Mouse (Mus musculus): ENCODE results near the gene B230104I21Rik. TPM values are rescaled to one million over a fixed set of nuclear protein-coding genes. Genes with fewer than 3 reads are reported as not detected.

Gene B230104I21Rik
- polyA plus RNA-seq (2015; fragmentation: Nextera tagmentation; extraction: Ambion mirVana): 0.20 TPM in 1 of 2 replicates, not detected in the other

DNA sequence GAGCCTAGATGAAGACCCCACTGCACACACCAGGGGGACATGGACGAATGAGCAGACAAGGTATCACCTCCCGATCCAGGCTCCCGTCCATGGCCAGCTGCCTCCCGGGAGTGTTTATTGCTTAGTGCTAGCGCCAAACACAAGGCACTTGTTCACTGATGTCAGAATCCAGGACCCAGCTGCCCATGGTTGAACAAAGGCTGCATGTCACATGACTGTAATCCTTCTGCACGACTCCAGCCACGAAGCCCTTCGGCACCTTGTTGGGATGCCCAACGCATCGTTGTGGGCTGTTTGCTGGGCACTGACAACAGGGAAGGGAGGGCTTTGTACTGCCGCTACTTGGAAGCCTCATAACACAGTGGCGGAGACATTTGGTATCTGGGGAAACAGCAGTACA, at the start of gene B230104I21Rik:
Gene B230104I21Rik (plus strand): TSS at position 367 of the 400 bp plus-strand sequence.
- ATAC-seq (replicated peaks): peak; percentile 45; the same call in 1 of the 2 replicates
- H3K4me2 ChIP-seq (replicated peaks): 0 out of 2 replicates have a peak within 1 kb of the TSS, but pooled peaks have one; percentile 1
- H3K9ac ChIP-seq (replicated peaks): no peak within 1 kb of the TSS
- peak within 1 kb of the TSS; percentile 0; the same call in 1 of the 2 replicates for H3K4me3 ChIP-seq
- H3K9me3 ChIP-seq: no peaks in the 10 kb centered on the region
- peaks cover 21% of the 10 kb centered on the region for H3K4me1 ChIP-seq
- 26% methylated on average over 12 of the region's 12 CpGs for WGBS
- no peaks in the 10 kb centered on the region for H3K36me3 ChIP-seq
- H3K27ac ChIP-seq (replicated peaks): peak within 1 kb of the TSS; percentile 37
- no peaks in the 10 kb centered on the region for H3K27me3 ChIP-seq

DNA sequence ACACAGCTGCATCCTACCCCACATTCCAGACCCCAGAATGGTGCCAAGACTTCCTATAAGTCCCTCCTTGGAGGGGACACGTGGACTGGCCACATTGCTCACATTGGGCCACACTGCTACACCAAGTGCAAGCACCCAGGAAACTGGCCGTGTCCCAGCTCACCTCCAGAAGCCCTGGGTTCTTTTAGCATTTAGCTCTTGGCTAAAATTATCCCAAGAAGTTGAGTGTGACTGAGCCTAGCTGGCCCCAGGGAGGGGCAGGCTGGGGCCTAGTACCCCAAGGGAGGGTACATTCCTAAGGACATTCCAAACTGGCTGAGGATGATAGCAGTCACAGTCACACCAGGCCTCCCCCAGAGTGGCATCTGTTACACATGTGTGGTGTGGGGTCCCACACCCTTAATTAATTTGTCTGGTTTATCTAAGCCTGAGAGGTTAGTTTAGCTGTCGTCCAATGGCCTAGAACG, 42.2 kb upstream of the B230104I21Rik start:
- no peak for ATAC-seq (replicated peaks)
- Histone ChIP-seq H3K9ac (replicated peaks) (no peak overlapping the region), H3K4me1 (no peaks in the 10 kb centered on the region), H3K27ac (replicated peaks) (no peak overlapping the region), H3K36me3 (no peaks in the 10 kb centered on the region), H3K27me3 (peaks cover 5% of the 10 kb centered on the region; the same call in 1 of the 2 replicates), H3K4me3 (no peak overlapping the region), H3K9me3 (no peaks in the 10 kb centered on the region), H3K4me2 (replicated peaks) (no peak overlapping the region)
- 72% methylated on average over 4 of the region's 4 CpGs for WGBS

DNA sequence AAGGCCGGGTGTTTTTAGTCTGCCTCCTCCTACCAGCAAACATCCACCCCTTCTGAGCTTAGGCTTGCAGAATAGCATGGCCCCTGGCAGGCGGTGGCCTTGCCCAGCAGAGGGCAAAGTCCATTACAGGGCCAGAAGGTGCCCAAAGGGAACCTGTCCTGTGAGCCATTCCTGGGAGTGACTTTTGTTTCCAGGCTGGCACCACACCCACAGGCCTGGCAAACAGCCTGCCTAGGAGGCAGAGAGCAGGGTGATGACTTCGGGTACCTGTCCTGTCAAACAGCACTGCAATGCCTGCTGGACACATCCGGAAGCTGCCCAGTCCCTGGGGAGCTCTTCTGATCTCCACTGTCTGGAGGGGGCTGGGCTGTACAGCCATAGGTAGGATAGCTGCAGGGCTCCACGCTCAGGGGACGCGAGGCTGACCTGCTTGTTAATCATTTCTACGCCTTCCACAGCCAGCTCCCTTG, 41.6 kb upstream of the B230104I21Rik start:
- Histone ChIP-seq H3K9me3 (no peaks in the 10 kb centered on the region), H3K4me3 (no peak overlapping the region), H3K27ac (replicated peaks) (no peak overlapping the region), H3K4me1 (no peaks in the 10 kb centered on the region), H3K36me3 (no peaks in the 10 kb centered on the region), H3K27me3 (peaks cover 10% of the 10 kb centered on the region), H3K4me2 (replicated peaks) (no peak overlapping the region), H3K9ac (replicated peaks) (no peak overlapping the region)
- ATAC-seq (replicated peaks): no peak
- 71% methylated on average over 8 of the region's 8 CpGs for WGBS

DNA sequence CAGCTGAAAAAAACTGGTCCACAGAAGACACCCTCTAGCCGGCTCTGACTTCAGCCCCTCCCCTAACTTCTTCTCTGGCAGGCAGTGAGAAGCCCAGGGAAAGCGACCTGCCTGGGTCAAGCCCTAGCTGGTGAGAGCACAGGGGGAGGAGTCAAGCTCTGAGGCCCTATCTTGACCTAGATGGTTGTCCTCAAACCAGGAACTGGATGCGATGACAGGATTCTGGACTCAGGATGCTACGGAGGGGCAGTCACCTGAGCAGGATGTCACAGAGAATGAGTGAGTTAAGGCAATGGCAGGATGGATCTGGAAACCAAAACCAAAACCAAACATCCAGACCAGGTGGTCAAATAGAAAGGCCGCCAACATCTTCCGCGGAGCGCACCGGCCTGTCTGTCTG, 38.2 kb upstream of the B230104I21Rik start:
- peaks cover 10% of the 10 kb centered on the region for H3K4me1 ChIP-seq
- peaks cover 32% of the 10 kb centered on the region for H3K27me3 ChIP-seq
- ATAC-seq (replicated peaks): no peak
- WGBS: 34% methylated on average over 9 of the region's 9 CpGs
- H3K27ac ChIP-seq (replicated peaks): no peak overlapping the region
- H3K36me3 ChIP-seq: no peaks in the 10 kb centered on the region
- H3K4me2 ChIP-seq (replicated peaks): no peak overlapping the region
- no peak overlapping the region for H3K4me3 ChIP-seq
- H3K9me3 ChIP-seq: no peaks in the 10 kb centered on the region
- H3K9ac ChIP-seq (replicated peaks): no peak overlapping the region

DNA sequence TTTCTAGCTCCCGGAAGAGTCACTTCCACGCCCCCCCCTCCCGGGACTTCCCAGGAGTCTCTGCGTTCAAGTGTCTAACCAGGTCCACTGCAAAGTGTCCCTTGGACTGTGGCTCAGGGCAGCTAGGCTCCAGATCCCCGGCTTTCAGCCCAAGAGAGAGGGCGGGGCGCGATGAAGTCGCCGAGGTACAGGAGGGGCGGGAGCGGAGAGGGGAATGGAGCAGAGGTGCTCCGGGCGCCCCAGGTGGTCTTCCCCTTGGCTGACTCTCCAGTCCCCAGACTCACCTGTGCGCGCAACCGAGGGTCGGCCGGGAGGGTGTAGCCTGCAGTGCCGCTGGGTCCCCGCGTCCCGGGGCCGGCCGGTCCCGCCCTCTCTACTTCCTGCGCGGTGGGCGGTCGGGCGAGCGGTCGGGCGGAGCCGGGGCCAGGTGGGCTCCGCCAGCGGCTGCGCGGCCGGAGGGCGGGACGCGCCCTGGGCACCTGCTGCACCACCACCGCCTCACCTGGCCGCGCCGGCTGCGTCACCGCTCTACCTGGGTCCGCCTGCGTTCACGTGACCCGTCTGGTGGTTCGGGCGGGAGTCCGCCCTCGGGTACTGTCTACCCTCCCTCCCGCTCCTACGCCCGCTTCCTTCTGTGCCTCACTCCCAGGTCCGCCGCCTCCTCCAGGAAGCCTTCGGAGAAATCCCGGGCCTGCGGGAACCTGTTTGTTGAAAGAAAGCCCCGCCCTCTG, 36.2 kb upstream of the B230104I21Rik start:
- H3K9me3 ChIP-seq: no peaks in the 10 kb centered on the region
- peaks cover 10% of the 10 kb centered on the region for H3K4me1 ChIP-seq
- H3K27me3 ChIP-seq: peaks cover 32% of the 10 kb centered on the region
- no peak overlapping the region for H3K27ac ChIP-seq (replicated peaks)
- H3K36me3 ChIP-seq: no peaks in the 10 kb centered on the region
- H3K4me2 ChIP-seq (replicated peaks): peak overlapping the region; percentile 75
- ATAC-seq (replicated peaks): no peak
- H3K4me3 ChIP-seq: peak overlapping the region; percentile 44
- H3K9ac ChIP-seq (replicated peaks): 0 out of 2 replicates have a peak overlapping the region, but pooled peaks have one; percentile 30
- under 1% methylated on average over 61 of the region's 66 CpGs for WGBS

DNA sequence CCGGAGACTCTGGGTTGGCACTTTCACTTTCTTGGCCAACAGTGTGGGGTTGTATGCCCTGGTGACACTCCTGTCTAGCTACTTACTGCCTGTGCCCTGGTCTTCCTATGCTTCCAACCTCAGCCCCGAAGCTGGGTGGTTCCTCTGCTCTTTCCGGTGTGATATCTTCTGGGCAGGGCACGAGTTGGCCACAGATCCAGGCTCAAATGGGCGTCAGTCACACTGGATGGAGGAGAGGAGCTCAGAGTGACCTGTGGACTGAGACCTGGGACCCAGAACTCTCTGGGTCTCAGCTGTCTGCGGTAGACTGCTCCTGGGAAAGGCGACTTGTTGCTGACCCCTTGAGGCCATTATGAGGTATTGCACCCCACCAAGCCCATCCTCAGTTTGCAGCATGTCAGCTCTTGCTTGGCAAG, 34.5 kb upstream of the B230104I21Rik start, which contains the start of gene Arhgef16:
Gene Arhgef16 (minus strand): TSS at position 211 of the 416 bp plus-strand sequence.
- peaks cover 10% of the 10 kb centered on the region for H3K4me1 ChIP-seq
- H3K27me3 ChIP-seq: peaks cover 32% of the 10 kb centered on the region
- WGBS: 32% methylated on average over 7 of the region's 7 CpGs
- no peak within 1 kb of the TSS for H3K9ac ChIP-seq (replicated peaks)
- no peak within 1 kb of the TSS for H3K27ac ChIP-seq (replicated peaks)
- H3K4me2 ChIP-seq (replicated peaks): no peak within 1 kb of the TSS
- H3K9me3 ChIP-seq: no peaks in the 10 kb centered on the region
- H3K36me3 ChIP-seq: no peaks in the 10 kb centered on the region
- no peak; the same call in 1 of the 2 replicates for ATAC-seq (replicated peaks)
- H3K4me3 ChIP-seq: no peak within 1 kb of the TSS

DNA sequence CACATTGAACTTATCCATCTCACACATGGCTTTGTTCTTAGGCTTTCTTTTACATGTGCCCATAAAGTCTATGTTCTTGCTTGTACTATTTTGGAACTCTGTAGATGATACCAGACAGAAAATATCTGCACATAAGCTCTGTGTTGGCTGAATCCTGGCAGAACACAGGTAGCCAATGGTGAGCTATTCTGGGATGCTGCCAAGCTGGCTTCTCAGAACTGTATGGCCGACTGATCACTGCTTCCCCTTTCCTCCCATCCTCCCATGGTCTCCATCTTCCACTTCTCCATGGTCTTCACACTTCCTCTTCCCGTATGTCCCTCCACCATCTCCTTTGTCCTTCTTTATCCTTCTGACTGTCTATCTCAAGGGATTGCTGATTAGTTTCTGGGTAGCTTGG, 26.8 kb upstream of the B230104I21Rik start:
- Histone ChIP-seq H3K4me3 (no peak overlapping the region), H3K9ac (replicated peaks) (no peak overlapping the region), H3K27ac (replicated peaks) (no peak overlapping the region), H3K9me3 (no peaks in the 10 kb centered on the region), H3K4me1 (peaks cover 8% of the 10 kb centered on the region; the same call in 1 of the 2 replicates), H3K36me3 (no peaks in the 10 kb centered on the region), H3K4me2 (replicated peaks) (no peak overlapping the region), H3K27me3 (no peaks in the 10 kb centered on the region)
- WGBS: 87% methylated on average over 2 of the region's 2 CpGs
- no peak for ATAC-seq (replicated peaks)

DNA sequence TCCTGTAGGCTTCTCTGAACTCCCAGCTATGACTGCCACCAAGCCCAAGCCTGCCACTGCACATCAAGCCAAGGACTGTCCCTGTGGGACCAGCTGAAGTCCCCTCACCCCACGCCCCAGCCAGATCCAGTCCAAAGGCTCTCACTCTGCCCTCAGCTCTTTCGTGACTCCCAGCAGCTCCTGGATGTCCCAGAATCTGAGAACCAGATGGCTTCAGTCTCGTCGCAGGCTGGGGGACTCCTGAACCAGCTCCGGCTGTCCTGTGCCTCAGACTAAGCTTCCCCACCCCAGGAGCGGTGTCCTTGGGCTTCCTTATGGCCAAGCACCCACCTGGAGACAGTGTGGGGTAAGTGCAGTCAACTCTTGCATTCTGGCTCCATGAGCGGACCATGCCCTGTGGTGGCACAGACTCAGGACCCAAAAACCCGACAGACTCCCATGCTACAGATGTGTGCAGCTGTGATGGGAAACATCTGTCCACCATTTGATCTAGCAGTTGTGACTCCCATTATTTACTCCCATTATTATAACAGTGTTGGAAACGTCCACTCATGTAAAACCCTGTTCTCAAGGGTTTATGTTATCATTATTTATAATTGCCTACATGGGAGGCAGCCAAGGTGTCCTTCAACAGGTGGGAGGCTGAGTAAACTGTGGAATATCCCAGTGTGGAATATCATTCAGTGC, 25.2 kb upstream of the B230104I21Rik start:
- no peak overlapping the region for H3K4me3 ChIP-seq
- H3K27me3 ChIP-seq: no peaks in the 10 kb centered on the region
- no peak overlapping the region for H3K9ac ChIP-seq (replicated peaks)
- no peak overlapping the region for H3K27ac ChIP-seq (replicated peaks)
- ATAC-seq (replicated peaks): no peak
- H3K4me2 ChIP-seq (replicated peaks): no peak overlapping the region
- WGBS: 90% methylated on average over 9 of the region's 9 CpGs
- no peaks in the 10 kb centered on the region for H3K36me3 ChIP-seq
- H3K9me3 ChIP-seq: no peaks in the 10 kb centered on the region
- peaks cover 8% of the 10 kb centered on the region; the same call in 1 of the 2 replicates for H3K4me1 ChIP-seq

DNA sequence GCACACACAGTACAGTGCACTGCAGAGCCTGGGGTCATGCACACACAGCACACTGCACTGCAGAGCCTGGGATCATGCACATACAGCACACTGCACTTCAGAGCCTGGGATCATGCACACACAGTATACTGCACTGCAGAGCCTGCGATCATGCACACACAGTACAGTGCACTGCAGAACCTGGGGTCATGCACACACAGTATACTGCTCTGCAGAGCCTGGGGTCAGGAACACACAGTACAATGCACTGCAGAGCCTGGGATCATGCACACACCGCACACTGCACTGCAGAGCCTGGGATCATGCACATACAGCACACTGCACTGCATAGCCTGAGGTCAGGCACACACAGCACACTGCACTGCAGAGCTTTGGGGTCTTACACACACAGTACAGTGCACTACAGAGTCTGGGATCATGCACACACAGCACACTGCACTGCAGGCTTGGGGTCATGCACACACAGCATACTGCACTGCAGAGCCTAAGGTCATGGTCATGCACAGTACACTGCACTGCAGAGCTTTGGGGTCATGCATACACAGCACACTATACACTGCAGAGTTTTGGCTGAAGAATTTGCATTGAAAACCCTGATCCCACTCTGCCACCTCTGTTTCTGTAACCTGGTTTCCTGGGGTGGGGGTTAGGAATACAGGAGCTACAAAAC, 23.6 kb upstream of the B230104I21Rik start:
- no peak overlapping the region for H3K9ac ChIP-seq (replicated peaks)
- H3K36me3 ChIP-seq: no peaks in the 10 kb centered on the region
- H3K4me2 ChIP-seq (replicated peaks): no peak overlapping the region
- no peak overlapping the region for H3K4me3 ChIP-seq
- 97% methylated on average over 2 of the region's 2 CpGs for WGBS
- peaks cover 8% of the 10 kb centered on the region; the same call in 1 of the 2 replicates for H3K4me1 ChIP-seq
- peak; percentile 47; the same call in 1 of the 2 replicates for ATAC-seq (replicated peaks)
- H3K27me3 ChIP-seq: no peaks in the 10 kb centered on the region
- H3K27ac ChIP-seq (replicated peaks): peak overlapping the region; percentile 58
- no peaks in the 10 kb centered on the region for H3K9me3 ChIP-seq

DNA sequence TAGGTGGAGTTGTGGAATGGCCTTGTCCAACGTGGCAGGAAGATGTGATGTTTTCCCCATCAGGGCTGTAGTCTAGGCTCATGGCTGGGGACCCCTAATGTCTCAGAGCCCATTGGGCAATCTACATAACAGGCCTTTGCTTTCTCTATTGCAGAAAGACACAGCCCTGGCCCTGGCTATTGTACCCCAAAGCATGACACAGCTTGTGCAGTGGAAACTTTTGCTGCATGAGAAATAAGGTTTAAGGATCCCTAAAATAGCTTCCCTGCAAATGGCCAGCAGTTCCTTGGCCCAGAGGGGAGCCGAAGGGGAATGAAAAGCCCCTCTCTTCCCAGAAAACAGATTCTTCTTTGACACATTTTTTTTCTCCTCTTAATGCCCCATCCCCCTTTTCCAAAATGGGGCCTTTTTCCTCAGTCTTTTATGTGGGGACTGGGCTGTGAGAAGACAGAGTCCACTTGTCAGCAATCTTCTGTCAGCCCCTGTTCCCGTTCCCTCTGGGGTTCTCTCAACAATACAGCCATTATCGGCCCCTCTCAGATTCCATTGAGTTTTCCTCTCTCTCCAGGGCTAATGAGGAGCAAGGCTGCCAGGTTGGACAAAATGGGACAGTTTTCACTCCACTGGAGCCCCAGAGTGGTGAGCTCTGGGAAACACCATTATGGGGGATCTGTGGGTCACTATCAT, 22.8 kb upstream of the B230104I21Rik start:
- ATAC-seq (replicated peaks): peak; percentile 81
- Histone ChIP-seq H3K27ac (replicated peaks) (peak overlapping the region; percentile 58), H3K4me2 (replicated peaks) (no peak overlapping the region), H3K4me1 (peaks cover 8% of the 10 kb centered on the region; the same call in 1 of the 2 replicates), H3K36me3 (no peaks in the 10 kb centered on the region), H3K9me3 (no peaks in the 10 kb centered on the region), H3K4me3 (no peak overlapping the region), H3K27me3 (no peaks in the 10 kb centered on the region), H3K9ac (replicated peaks) (no peak overlapping the region)
- WGBS: 12% methylated on average over 4 of the region's 4 CpGs

DNA sequence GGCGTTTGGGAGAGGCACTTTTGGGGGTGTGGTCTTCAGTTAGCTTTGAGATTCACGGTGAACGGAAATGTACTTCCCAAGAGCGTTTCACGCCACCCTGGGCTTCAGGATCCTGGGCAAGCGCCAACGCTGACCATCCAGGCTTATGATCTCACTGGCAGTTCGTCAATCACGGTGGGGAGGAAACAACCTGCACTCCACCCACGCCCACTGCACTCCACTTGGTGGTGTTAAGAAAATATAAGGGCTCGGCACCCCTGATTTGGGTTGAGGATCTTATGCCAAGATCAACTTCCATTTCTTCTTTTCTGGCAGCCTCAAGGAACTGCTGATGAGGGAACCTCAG, 22.3 kb upstream of the B230104I21Rik start:
- ATAC-seq (replicated peaks): peak; percentile 5; the same call in 1 of the 2 replicates
- WGBS: 53% methylated on average over 11 of the region's 11 CpGs
- H3K4me1 ChIP-seq: peaks cover 8% of the 10 kb centered on the region; the same call in 1 of the 2 replicates
- H3K36me3 ChIP-seq: no peaks in the 10 kb centered on the region
- no peak overlapping the region for H3K9ac ChIP-seq (replicated peaks)
- H3K27ac ChIP-seq (replicated peaks): peak overlapping the region; percentile 58
- no peaks in the 10 kb centered on the region for H3K9me3 ChIP-seq
- no peak overlapping the region for H3K4me2 ChIP-seq (replicated peaks)
- no peaks in the 10 kb centered on the region for H3K27me3 ChIP-seq
- H3K4me3 ChIP-seq: no peak overlapping the region
